Mouse (Mus musculus): ENCODE measurements at regions not wholly inside any gene's neighbourhood (a gene's known extent, or its start where the extent isn't known, plus 50 kb on each side); places are given as distances from the start of the nearest gene placed in this dataset.

- ATAC-seq: no peak
- no peaks in the 10 kb centered on the region; the same call in 1 of the 2 replicates for H3K9me3 ChIP-seq (replicated peaks; ENCODE audit: control insufficient read depth, low read length, poor library complexity, severe bottlenecking)
- WGBS: 75% methylated on average over 9 of the region's 9 CpGs
- H3K27ac ChIP-seq (ENCODE audit: low read length): no peak overlapping the region
- H3K27me3 ChIP-seq (ENCODE audit: control insufficient read depth, insufficient read depth, low read depth, low read length): no peaks in the 10 kb centered on the region
- no peak overlapping the region for H3K4me3 ChIP-seq (ENCODE audit: low read depth, low read length)
- no peaks in the 10 kb centered on the region for H3K4me1 ChIP-seq (ENCODE audit: control insufficient read depth, insufficient read depth, low read length)
- H3K36me3 ChIP-seq (ENCODE audit: control insufficient read depth, insufficient read depth, low read length): no peaks in the 10 kb centered on the region
- H3K4me2 ChIP-seq (ENCODE audit: low read length): no peak overlapping the region
- H3K9ac ChIP-seq (ENCODE audit: low read depth, low read length): no peak overlapping the region
Observed at GRCm38 (mm10) chr15:97501420-97501819, 204.2 kb downstream of the Rpap3 start.

GRCm38 (mm10) chr15:97499821-97500385 is 205.7 kb downstream of the Rpap3 start:
- Histone ChIP-seq H3K36me3 (ENCODE audit: control insufficient read depth, insufficient read depth, low read length) (no peaks in the 10 kb centered on the region), H3K27me3 (ENCODE audit: control insufficient read depth, insufficient read depth, low read depth, low read length) (no peaks in the 10 kb centered on the region), H3K4me1 (ENCODE audit: control insufficient read depth, insufficient read depth, low read length) (no peaks in the 10 kb centered on the region), H3K4me2 (ENCODE audit: low read length) (no peak overlapping the region), H3K4me3 (ENCODE audit: low read depth, low read length) (no peak overlapping the region), H3K9me3 (replicated peaks; ENCODE audit: control insufficient read depth, low read length, poor library complexity, severe bottlenecking) (no peaks in the 10 kb centered on the region), H3K9ac (ENCODE audit: low read depth, low read length) (no peak overlapping the region), H3K27ac (ENCODE audit: low read length) (no peak overlapping the region)
- no peak for ATAC-seq
- 73% methylated on average over 4 of the region's 4 CpGs for WGBS

DNA sequence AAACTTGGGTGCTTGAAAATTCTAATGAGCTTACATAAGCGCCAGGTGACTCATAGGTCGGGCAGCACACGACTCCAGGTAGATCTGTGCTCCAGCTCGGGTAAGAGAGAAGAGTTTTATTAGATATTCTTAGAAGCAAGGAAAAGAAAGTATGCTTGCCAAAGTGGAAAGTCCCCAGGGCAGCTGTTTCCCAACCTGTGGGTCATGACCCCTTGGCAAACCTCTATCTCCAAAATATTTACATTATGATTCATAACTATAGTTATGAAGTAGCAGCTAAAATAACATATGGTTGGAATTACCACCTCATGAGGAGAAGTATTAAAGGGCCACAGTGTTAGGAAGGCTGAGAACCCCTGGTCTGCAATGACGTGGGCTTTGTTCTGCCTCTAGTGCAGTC is 206.4 kb downstream of the Rpap3 start:
- Histone ChIP-seq H3K27ac (ENCODE audit: low read length) (no peak overlapping the region), H3K36me3 (ENCODE audit: control insufficient read depth, insufficient read depth, low read length) (no peaks in the 10 kb centered on the region), H3K9ac (ENCODE audit: low read depth, low read length) (no peak overlapping the region), H3K9me3 (replicated peaks; ENCODE audit: control insufficient read depth, low read length, poor library complexity, severe bottlenecking) (no peaks in the 10 kb centered on the region), H3K4me3 (ENCODE audit: low read depth, low read length) (no peak overlapping the region), H3K4me2 (ENCODE audit: low read length) (no peak overlapping the region), H3K4me1 (ENCODE audit: control insufficient read depth, insufficient read depth, low read length) (no peaks in the 10 kb centered on the region), H3K27me3 (ENCODE audit: control insufficient read depth, insufficient read depth, low read depth, low read length) (no peaks in the 10 kb centered on the region)
- 86% methylated on average over 5 of the region's 5 CpGs for WGBS
- ATAC-seq: no peak

- no peak overlapping the region for H3K9ac ChIP-seq (ENCODE audit: low read depth, low read length)
- no peak for ATAC-seq
- WGBS: 82% methylated on average over 3 of the region's 3 CpGs
- H3K4me3 ChIP-seq (ENCODE audit: low read depth, low read length): no peak overlapping the region
- no peaks in the 10 kb centered on the region for H3K36me3 ChIP-seq (ENCODE audit: control insufficient read depth, insufficient read depth, low read length)
- no peak overlapping the region for H3K27ac ChIP-seq (ENCODE audit: low read length)
- no peak overlapping the region for H3K4me2 ChIP-seq (ENCODE audit: low read length)
- no peaks in the 10 kb centered on the region for H3K9me3 ChIP-seq (replicated peaks; ENCODE audit: control insufficient read depth, low read length, poor library complexity, severe bottlenecking)
- no peaks in the 10 kb centered on the region for H3K27me3 ChIP-seq (ENCODE audit: control insufficient read depth, insufficient read depth, low read depth, low read length)
- H3K4me1 ChIP-seq (ENCODE audit: control insufficient read depth, insufficient read depth, low read length): no peaks in the 10 kb centered on the region
Observed at GRCm38 (mm10) chr15:97498375-97498774, 207.2 kb downstream of the Rpap3 start.

DNA sequence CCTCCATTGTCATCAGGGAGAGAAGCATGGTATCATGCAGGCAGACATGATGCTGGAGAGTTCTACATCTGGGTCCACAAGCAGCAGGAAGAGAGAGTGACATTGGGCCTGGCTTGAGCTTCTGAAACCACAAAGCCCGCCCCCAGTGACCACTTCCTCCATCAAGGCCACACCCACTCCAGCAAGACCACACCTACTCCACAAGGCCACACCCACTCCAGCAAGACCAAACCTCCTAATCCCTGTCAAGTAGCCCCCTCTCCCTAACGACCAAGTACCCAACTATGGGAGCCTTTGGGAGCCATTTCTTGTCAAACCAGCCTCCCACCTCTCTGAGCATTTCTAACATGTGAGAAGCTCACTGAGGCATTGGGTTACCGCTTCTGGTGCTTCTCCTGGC is 209.6 kb downstream of the Rpap3 start:
- H3K36me3 ChIP-seq (ENCODE audit: control insufficient read depth, insufficient read depth, low read length): no peaks in the 10 kb centered on the region
- no peaks in the 10 kb centered on the region; the same call in 1 of the 2 replicates for H3K9me3 ChIP-seq (replicated peaks; ENCODE audit: control insufficient read depth, low read length, poor library complexity, severe bottlenecking)
- H3K27ac ChIP-seq (ENCODE audit: low read length): no peak overlapping the region
- WGBS: 75% methylated on average over 3 of the region's 3 CpGs
- no peak overlapping the region for H3K9ac ChIP-seq (ENCODE audit: low read depth, low read length)
- H3K4me1 ChIP-seq (ENCODE audit: control insufficient read depth, insufficient read depth, low read length): no peaks in the 10 kb centered on the region
- no peak overlapping the region for H3K4me3 ChIP-seq (ENCODE audit: low read depth, low read length)
- H3K27me3 ChIP-seq (ENCODE audit: control insufficient read depth, insufficient read depth, low read depth, low read length): no peaks in the 10 kb centered on the region
- no peak overlapping the region for H3K4me2 ChIP-seq (ENCODE audit: low read length)
- no peak for ATAC-seq

DNA sequence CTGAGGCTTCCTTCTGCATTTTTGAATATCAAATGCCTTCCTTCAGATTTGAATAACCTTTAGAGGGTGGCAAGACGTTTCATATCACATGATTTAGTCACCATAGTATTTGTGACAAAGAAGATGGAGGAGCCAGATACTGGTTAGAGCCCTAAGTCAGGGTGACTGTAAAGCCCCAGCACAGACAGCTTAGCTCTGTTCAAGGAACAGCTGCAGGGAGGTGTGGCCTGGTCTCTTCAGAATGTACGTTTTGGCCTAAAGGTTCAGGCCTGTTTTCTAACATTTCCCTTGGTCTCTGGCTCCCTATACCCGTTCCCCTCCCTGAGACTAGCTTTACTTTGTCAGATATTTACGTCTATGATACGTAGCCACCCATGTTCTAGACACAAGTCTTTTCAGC is 212.3 kb downstream of the Rpap3 start:
- H3K4me1 ChIP-seq (ENCODE audit: control insufficient read depth, insufficient read depth, low read length): no peaks in the 10 kb centered on the region
- no peaks in the 10 kb centered on the region; the same call in 1 of the 2 replicates for H3K9me3 ChIP-seq (replicated peaks; ENCODE audit: control insufficient read depth, low read length, poor library complexity, severe bottlenecking)
- H3K4me3 ChIP-seq (ENCODE audit: low read depth, low read length): no peak overlapping the region
- WGBS: 87% methylated on average over 5 of the region's 5 CpGs
- no peak overlapping the region for H3K4me2 ChIP-seq (ENCODE audit: low read length)
- no peak overlapping the region for H3K9ac ChIP-seq (ENCODE audit: low read depth, low read length)
- H3K27me3 ChIP-seq (ENCODE audit: control insufficient read depth, insufficient read depth, low read depth, low read length): no peaks in the 10 kb centered on the region
- no peaks in the 10 kb centered on the region for H3K36me3 ChIP-seq (ENCODE audit: control insufficient read depth, insufficient read depth, low read length)
- H3K27ac ChIP-seq (ENCODE audit: low read length): no peak overlapping the region
- no peak for ATAC-seq

- Histone ChIP-seq H3K4me3 (ENCODE audit: low read depth, low read length) (no peak overlapping the region), H3K4me1 (ENCODE audit: control insufficient read depth, insufficient read depth, low read length) (no peaks in the 10 kb centered on the region), H3K27ac (ENCODE audit: low read length) (no peak overlapping the region), H3K27me3 (ENCODE audit: control insufficient read depth, insufficient read depth, low read depth, low read length) (no peaks in the 10 kb centered on the region), H3K9me3 (replicated peaks; ENCODE audit: control insufficient read depth, low read length, poor library complexity, severe bottlenecking) (no peaks in the 10 kb centered on the region; the same call in 1 of the 2 replicates), H3K36me3 (ENCODE audit: control insufficient read depth, insufficient read depth, low read length) (no peaks in the 10 kb centered on the region), H3K9ac (ENCODE audit: low read depth, low read length) (no peak overlapping the region), H3K4me2 (ENCODE audit: low read length) (no peak overlapping the region)
- ATAC-seq: no peak
- WGBS: 78% methylated on average over 7 of the region's 7 CpGs
Observed at GRCm38 (mm10) chr15:97491796-97492195, 213.8 kb downstream of the Rpap3 start.

GRCm38 (mm10) chr15:97487425-97487824 is 218.2 kb downstream of the Rpap3 start:
- 92% methylated on average over 2 of the region's 2 CpGs for WGBS

GRCm38 (mm10) chr15:97471986-97472779 is 225.1 kb upstream of the Amigo2 start:
- H3K27ac ChIP-seq (ENCODE audit: low read length): no peak overlapping the region
- H3K4me2 ChIP-seq (ENCODE audit: low read length): no peak overlapping the region
- no peaks in the 10 kb centered on the region for H3K9me3 ChIP-seq (replicated peaks; ENCODE audit: control insufficient read depth, low read length, poor library complexity, severe bottlenecking)
- ATAC-seq: no peak
- H3K27me3 ChIP-seq (ENCODE audit: control insufficient read depth, insufficient read depth, low read depth, low read length): no peaks in the 10 kb centered on the region
- no peaks in the 10 kb centered on the region for H3K4me1 ChIP-seq (ENCODE audit: control insufficient read depth, insufficient read depth, low read length)
- no peak overlapping the region for H3K4me3 ChIP-seq (ENCODE audit: low read depth, low read length)
- no peak overlapping the region for H3K9ac ChIP-seq (ENCODE audit: low read depth, low read length)
- WGBS: 91% methylated on average over 15 of the region's 15 CpGs
- H3K36me3 ChIP-seq (ENCODE audit: control insufficient read depth, insufficient read depth, low read length): no peaks in the 10 kb centered on the region

More at GRCm38 (mm10) chr15:97487425-97487824, 218.2 kb downstream of the Rpap3 start:
- no peaks in the 10 kb centered on the region; the same call in 1 of the 2 replicates for H3K9me3 ChIP-seq (replicated peaks; ENCODE audit: control insufficient read depth, low read length, poor library complexity, severe bottlenecking)
- no peak overlapping the region for H3K4me2 ChIP-seq (ENCODE audit: low read length)
- no peak overlapping the region for H3K4me3 ChIP-seq (ENCODE audit: low read depth, low read length)
- H3K36me3 ChIP-seq (ENCODE audit: control insufficient read depth, insufficient read depth, low read length): no peaks in the 10 kb centered on the region
- H3K4me1 ChIP-seq (ENCODE audit: control insufficient read depth, insufficient read depth, low read length): no peaks in the 10 kb centered on the region
- no peak overlapping the region for H3K9ac ChIP-seq (ENCODE audit: low read depth, low read length)
- ATAC-seq: no peak
- no peak overlapping the region for H3K27ac ChIP-seq (ENCODE audit: low read length)
- no peaks in the 10 kb centered on the region for H3K27me3 ChIP-seq (ENCODE audit: control insufficient read depth, insufficient read depth, low read depth, low read length)
